Mouse (Mus musculus): Measurements from ENCODE around the gene Bsdc1. TPM values are rescaled to one million over a fixed set of nuclear protein-coding genes. Genes with fewer than 3 reads are reported as not detected.
"Not testable (repeated sequence)": the region's sequence is repeated elsewhere in the genome, so short reads cannot be mapped to it uniquely, and the experiment has no call there.

The Bsdc1 gene
- total RNA-seq (2021) = 10 to 100 TPM; 59.8 to 62.7 TPM
- long read RNA-seq, experiment 1, transcript Bsdc1-201 (11 exons, 2,823 nt) = major isoform, 34 of 50 reads
- long read RNA-seq, experiment 1, partial matches to known transcripts = 11 of 50 reads
- long read RNA-seq, experiment 1, other reads (novel, unspliced or antisense) = 5 of 50 reads
- long read RNA-seq, experiment 2, transcript Bsdc1-201 (11 exons, 2,823 nt) = major isoform, 35 of 50 reads
- long read RNA-seq, experiment 2, partial matches to known transcripts = 14 of 50 reads
- long read RNA-seq, experiment 2, other reads (novel, unspliced or antisense) = 1 of 50 reads

- DNase-seq (ENCODE audit: low spot score in 2 of 2) = peak; percentile 98 to 99
These were observed at the start of gene Bsdc1 for GRCm38 (mm10) chr4:129461183-129461960. Bsdc1 (plus strand) TSS chr4:129461581.

GRCm38 (mm10) chr4:129415892-129416291 lies 45.5 kb upstream of the Bsdc1 start:
- DNase-seq (ENCODE audit: low spot score in 2 of 2) = no peak

GRCm38 (mm10) chr4:129416478-129416877 lies 44.9 kb upstream of the Bsdc1 start:
- no peak for DNase-seq (ENCODE audit: low spot score in 2 of 2)

- no peak for DNase-seq (ENCODE audit: low spot score in 2 of 2)
These were observed 43.1 kb upstream of the Bsdc1 start for GRCm38 (mm10) chr4:129418321-129418720.

- peak; percentile 75 to 90 for DNase-seq (ENCODE audit: low spot score in 2 of 2)
These were observed 20.9 kb upstream of the Bsdc1 start, which contains the start of gene Zbtb8b for GRCm38 (mm10) chr4:129440340-129441063. Zbtb8b (minus strand) TSS chr4:129440853.

GRCm38 (mm10) chr4:129441145-129441544 lies 20.2 kb upstream of the Bsdc1 start:
- no peak for DNase-seq (ENCODE audit: low spot score in 2 of 2)

GRCm38 (mm10) chr4:129447360-129447759 lies 14.0 kb upstream of the Bsdc1 start:
- DNase-seq (ENCODE audit: low spot score in 2 of 2) = no peak

- DNase-seq (ENCODE audit: low spot score in 2 of 2) = no peak
These were observed 13.4 kb upstream of the Bsdc1 start for GRCm38 (mm10) chr4:129447778-129448563.

- no peak for DNase-seq (ENCODE audit: low spot score in 2 of 2)
These were observed 12.7 kb upstream of the Bsdc1 start for GRCm38 (mm10) chr4:129448713-129449112.

- no peak for DNase-seq (ENCODE audit: low spot score in 2 of 2)
These were observed 10.5 kb upstream of the Bsdc1 start for GRCm38 (mm10) chr4:129450851-129451250.

- DNase-seq (ENCODE audit: low spot score in 2 of 2) = no peak
These were observed 9.8 kb upstream of the Bsdc1 start for GRCm38 (mm10) chr4:129451471-129452169.

- peak; percentile 57 to 66 for DNase-seq (ENCODE audit: low spot score in 2 of 2)
These were observed 6.1 kb upstream of the Bsdc1 start for GRCm38 (mm10) chr4:129455265-129455664.

GRCm38 (mm10) chr4:129456126-129456525 lies 5.3 kb upstream of the Bsdc1 start:
- no peak for DNase-seq (ENCODE audit: low spot score in 2 of 2)

- DNase-seq (ENCODE audit: low spot score in 2 of 2) = not testable (repeated sequence)
These were observed 4.1 kb upstream of the Bsdc1 start for GRCm38 (mm10) chr4:129457311-129457710.

GRCm38 (mm10) chr4:129459726-129460125 lies 1.7 kb upstream of the Bsdc1 start:
- DNase-seq (ENCODE audit: low spot score in 2 of 2) = no peak

- DNase-seq (ENCODE audit: low spot score in 2 of 2) = no peak
These were observed 576 bp upstream of the Bsdc1 start for GRCm38 (mm10) chr4:129460827-129461182.

- DNase-seq (ENCODE audit: low spot score in 2 of 2) = no peak
These were observed 737 bp downstream of the Bsdc1 start for GRCm38 (mm10) chr4:129462118-129462517.

- no peak for DNase-seq (ENCODE audit: low spot score in 2 of 2)
These were observed 2.0 kb downstream of the Bsdc1 start for GRCm38 (mm10) chr4:129463097-129464059.

GRCm38 (mm10) chr4:129464286-129464815 lies 3.0 kb downstream of the Bsdc1 start:
- no peak for DNase-seq (ENCODE audit: low spot score in 2 of 2)

All from left cerebral cortex, adult 18-20 months (tissue).